Mouse (Mus musculus) small intestine, adult 2 months (tissue): ENCODE data around the gene Batf.

Experiments used
- CTCF ChIP-seq: fragments of 200-500 bp; IDR thresholded peaks from 2 replicates; pipeline ENCODE4 v1.5.1; 2012; ENCODE audit warnings: low read depth, mild to moderate bottlenecking, control low read depth, inconsistent platforms, low read length, moderate library complexity, mixed read lengths; ENCODE audit not compliant: insufficient replicate concordance, insufficient read length; ENCODE audit errors: extremely low read depth
- POLR2A ChIP-seq: fragments of 200-500 bp; IDR thresholded peaks from 2 replicates; pipeline ENCODE4 v1.6.1; 2012; ENCODE audit warnings: low read depth, mild to moderate bottlenecking, control low read depth, inconsistent platforms, low read length, moderate library complexity

GRCm38 (mm10) chr12:85645664-85646063, 40.8 kb upstream of the Batf start:
- no peak for TF ChIP-seq POLR2A
- peak; percentile 44; the same call in 1 of the 2 replicates for TF ChIP-seq CTCF
